Mouse (Mus musculus) left cerebral cortex, adult 18-20 months (tissue): ENCODE results near the gene Mfsd4b2. TPM values are rescaled to one million over a fixed set of nuclear protein-coding genes. Genes with fewer than 3 reads are reported as not detected.
A peak's percentile ranks its signal among the peaks of the same experiment; 100 is the strongest.
"Not testable (repeated sequence)": the region's sequence is repeated elsewhere in the genome, so short reads cannot be mapped to it uniquely, and the experiment has no call there.

Experiments
- DNase-seq, 2 experiments: peaks; one replicate each; pipeline ENCODE4 v3.0.0; 2021 to 2022; ENCODE audit warnings: low spot score in 2 of 2, mixed read lengths in 1 of 2
- long read RNA-seq, 2 experiments: library from polyadenylated mRNA; stranded (forward); transcript quantifications; one replicate each; pipeline ENCODE4 v2.0.0; 2021
- total RNA-seq, 2 experiments: library from RNA; stranded (reverse); gene quantifications; 2 replicates each; pipeline ENCODE4 v1.2.3; 2021

Gene Mfsd4b2
- total RNA-seq = under 1 TPM; 0.16 to 0.42 TPM
- long read RNA-seq, experiment 1 = 0 reads
- long read RNA-seq, experiment 2 = 0 reads

GRCm38 (mm10) chr10:39926616-39927139, at the start of gene Mfsd4b2:
Gene Mfsd4b2, minus strand, starts transcription at chr10:39926923.
- DNase-seq = peak in 1 of 2 experiments; percentile 1

GRCm38 (mm10) chr10:39975771-39976170, 49.0 kb upstream of the Mfsd4b2 start:
- no peak for DNase-seq

GRCm38 (mm10) chr10:39974982-39975381, 48.3 kb upstream of the Mfsd4b2 start:
- no peak for DNase-seq

- DNase-seq = no peak
These were observed 40.8 kb upstream of the Mfsd4b2 start for GRCm38 (mm10) chr10:39967512-39967911.

- DNase-seq = no peak
These were observed 35.2 kb upstream of the Mfsd4b2 start for GRCm38 (mm10) chr10:39961906-39962305.

GRCm38 (mm10) chr10:39960441-39960822, 33.7 kb upstream of the Mfsd4b2 start:
- DNase-seq = no peak

- peak; percentile 82 to 87 for DNase-seq
These were observed 33.2 kb upstream of the Mfsd4b2 start, which contains the start of gene Mfsd4b3 for GRCm38 (mm10) chr10:39959761-39960440. Gene Mfsd4b3, minus strand, starts transcription at chr10:39960153.

- DNase-seq = peak in 1 of 2 experiments; percentile 12
These were observed 31.5 kb upstream of the Mfsd4b2 start for GRCm38 (mm10) chr10:39958266-39958665.

- no peak for DNase-seq
These were observed 29.7 kb upstream of the Mfsd4b2 start for GRCm38 (mm10) chr10:39956340-39956878.

- DNase-seq = no peak
These were observed 28.4 kb upstream of the Mfsd4b2 start for GRCm38 (mm10) chr10:39955163-39955562.

GRCm38 (mm10) chr10:39949377-39949954, 22.7 kb upstream of the Mfsd4b2 start:
- DNase-seq = no peak

GRCm38 (mm10) chr10:39947195-39947594, 20.5 kb upstream of the Mfsd4b2 start:
- DNase-seq = not testable (repeated sequence)

GRCm38 (mm10) chr10:39936553-39936952, 9.8 kb upstream of the Mfsd4b2 start:
- no peak for DNase-seq

- DNase-seq = not testable (repeated sequence)
These were observed 2.2 kb downstream of the Mfsd4b2 start for GRCm38 (mm10) chr10:39924556-39924955.

- no peak for DNase-seq
These were observed 14.1 kb downstream of the Mfsd4b2 start for GRCm38 (mm10) chr10:39912616-39913015.

GRCm38 (mm10) chr10:39908768-39909441, 17.8 kb downstream of the Mfsd4b2 start:
- DNase-seq = no peak

- DNase-seq = no peak
These were observed 19.7 kb downstream of the Mfsd4b2 start for GRCm38 (mm10) chr10:39906799-39907658.

GRCm38 (mm10) chr10:39904191-39904590, 22.5 kb downstream of the Mfsd4b2 start:
- DNase-seq = no peak

- DNase-seq = peak; percentile 85 to 90
These were observed 27.8 kb downstream of the Mfsd4b2 start, which contains the start of gene Mfsd4b4 for GRCm38 (mm10) chr10:39898874-39899371. Gene Mfsd4b4, minus strand, starts transcription at chr10:39899238.

GRCm38 (mm10) chr10:39896503-39896902, 30.2 kb downstream of the Mfsd4b2 start:
- no peak for DNase-seq
